Mouse (Mus musculus) cortical plate, adult 2 months (tissue): Measurements from ENCODE around the gene Wdr83. TPM values are rescaled to one million over a fixed set of nuclear protein-coding genes. Genes with fewer than 3 reads are reported as not detected.

ENCODE experiments used
- H3K27ac ChIP-seq: fragments of 200-500 bp; 2 replicates; pipeline ENCODE4 v1.5.1; 2012; ENCODE audit warnings: low read length, control low read depth, inconsistent platforms; ENCODE audit not compliant: insufficient read depth
- H3K4me1 ChIP-seq: fragments of 200-500 bp; 2 replicates; pipeline ENCODE4 v1.6.1; 2011; ENCODE audit warnings: low read length; ENCODE audit not compliant: control insufficient read depth, insufficient read depth
- H3K4me3 ChIP-seq: fragments of 200-500 bp; 2 replicates; pipeline ENCODE4 v1.5.1; 2011; ENCODE audit warnings: mild to moderate bottlenecking, low read length, control low read depth; ENCODE audit not compliant: insufficient read depth
- CTCF ChIP-seq: fragments of 200-500 bp; IDR thresholded peaks from 2 replicates; pipeline ENCODE4 v1.5.1; 2011; ENCODE audit warnings: mild to moderate bottlenecking, control low read depth, low read length; ENCODE audit not compliant: insufficient read depth; ENCODE audit errors: extremely low read depth
- POLR2A ChIP-seq: fragments of 200-500 bp; IDR thresholded peaks from 2 replicates; pipeline ENCODE4 v1.6.1; 2011; ENCODE audit warnings: mild to moderate bottlenecking, low read length, control low read depth; ENCODE audit not compliant: insufficient read depth; ENCODE audit errors: extremely low read depth
- polyA plus RNA-seq: library from polyadenylated mRNA; depleted of rRNA; stranded (reverse); fragments of >200 nt; gene quantifications from 2 replicates; pipeline ENCODE4 v1.2.3, GENCODE M21; 2012; rRNA removed

Wdr83 gene
- polyA plus RNA-seq, 1 experiment, result 54.7 TPM

- H3K4me3 ChIP-seq, result peak overlapping the region; percentile 80
- H3K4me1 ChIP-seq, result peaks cover 10% of the 10 kb centered on the region
- H3K27ac ChIP-seq, result no peak overlapping the region
- no peak for TF ChIP-seq CTCF
- no peak for TF ChIP-seq POLR2A
These were observed 53.6 kb downstream of the Wdr83 start for GRCm38 (mm10) chr8:85027516-85027855.

GRCm38 (mm10) chr8:85026670-85027515, 54.2 kb downstream of the Wdr83 start, which contains the start of gene Trir:
Gene Trir (plus strand): TSS chr8:85026823.
- H3K27ac ChIP-seq, result peak within 1 kb of the TSS; percentile 96
- TF ChIP-seq POLR2A (peak; percentile 94), CTCF (no peak)
- peaks cover 10% of the 10 kb centered on the region for H3K4me1 ChIP-seq
- H3K4me3 ChIP-seq, result peak within 1 kb of the TSS; percentile 96

GRCm38 (mm10) chr8:85025098-85025932, 55.8 kb downstream of the Wdr83 start, which contains the start of gene Asna1:
Gene Asna1 (minus strand): TSS chr8:85025281.
- peak within 1 kb of the TSS; percentile 96 for H3K4me3 ChIP-seq
- peaks cover 10% of the 10 kb centered on the region for H3K4me1 ChIP-seq
- TF ChIP-seq CTCF, result no peak
- TF ChIP-seq POLR2A, result peak; percentile 67; the same call in 1 of the 2 replicates
- peak within 1 kb of the TSS; percentile 58 for H3K27ac ChIP-seq

Other genes with a start within 250 kb of the Wdr83 start
- 26.0 and 31.2 TPM in 2 replicates for gene Gadd45gip1, start 249.8 kb downstream of the Wdr83 start, polyA plus RNA-seq
- gene Rad23a, start 240.6 kb downstream of the Wdr83 start, polyA plus RNA-seq, result 84.7 and 85.9 TPM in 2 replicates
- 437 and 467 TPM in 2 replicates for gene Calr, start 234.4 kb downstream of the Wdr83 start, polyA plus RNA-seq
- 58.7 and 60.4 TPM in 2 replicates for gene Farsa, start 224.3 kb downstream of the Wdr83 start, polyA plus RNA-seq
- gene Syce2, start 209.2 kb downstream of the Wdr83 start, polyA plus RNA-seq, result 3.7 and 4.2 TPM in 2 replicates
- gene Gcdh, start 187.4 kb downstream of the Wdr83 start, polyA plus RNA-seq, result 81.5 and 91.9 TPM in 2 replicates
- gene Klf1, start 179.4 kb downstream of the Wdr83 start, polyA plus RNA-seq, result 0.23 and 0.35 TPM in 2 replicates
- gene Dnase2a, start 172.7 kb downstream of the Wdr83 start, polyA plus RNA-seq, result 6.1 and 6.7 TPM in 2 replicates
- gene Mast1, start 143.9 kb downstream of the Wdr83 start, polyA plus RNA-seq, result 76.0 and 79.7 TPM in 2 replicates
- 6.0 and 6.1 TPM in 2 replicates for gene Rtbdn, start 134.3 kb downstream of the Wdr83 start, polyA plus RNA-seq
- not detected in 2 replicates for gene Gm49661, start 111.9 kb downstream of the Wdr83 start, polyA plus RNA-seq
- 287 TPM in 2 replicates for gene Prdx2, start 111.7 kb downstream of the Wdr83 start, polyA plus RNA-seq
- gene Rnaseh2a, start 111.5 kb downstream of the Wdr83 start, polyA plus RNA-seq, result 37.3 and 37.7 TPM in 2 replicates
- gene Junb, start 102.6 kb downstream of the Wdr83 start, polyA plus RNA-seq, result 57.5 and 81.7 TPM in 2 replicates
- 15.6 and 19.2 TPM in 2 replicates for gene Hook2, start 90.7 kb downstream of the Wdr83 start, polyA plus RNA-seq
- not detected in 2 replicates for gene Best2, start 66.8 kb downstream of the Wdr83 start, polyA plus RNA-seq
- gene Asna1, start 56.0 kb downstream of the Wdr83 start, polyA plus RNA-seq, result 267 and 268 TPM in 2 replicates
- gene Trir, start 54.5 kb downstream of the Wdr83 start, polyA plus RNA-seq, result 118 and 119 TPM in 2 replicates
- gene Tnpo2, start 44.4 kb downstream of the Wdr83 start, polyA plus RNA-seq, result 110 and 112 TPM in 2 replicates
- gene Fbxw9, start 21.3 kb downstream of the Wdr83 start, polyA plus RNA-seq, result 45.1 and 45.8 TPM in 2 replicates
- gene Gm5741, start 13.3 kb downstream of the Wdr83 start, polyA plus RNA-seq, result not detected in 2 replicates
- gene Dhps, start 9.5 kb downstream of the Wdr83 start, polyA plus RNA-seq, result 70.6 and 74.6 TPM in 2 replicates
- 120 and 139 TPM in 2 replicates for gene Wdr83os, start 566 bp downstream of the Wdr83 start, polyA plus RNA-seq
- 49.2 and 50.1 TPM in 2 replicates for gene Man2b1, start 2.0 kb upstream of the Wdr83 start, polyA plus RNA-seq
- gene Zfp791, start 41.8 kb upstream of the Wdr83 start, polyA plus RNA-seq, result 3.7 and 4.2 TPM in 2 replicates
- gene Cks1brt, start 70.6 kb upstream of the Wdr83 start, polyA plus RNA-seq, result not detected in 2 replicates
- not detected in 2 replicates for gene Olfr371, start 144.7 kb upstream of the Wdr83 start, polyA plus RNA-seq
- 39.5 and 43.4 TPM in 2 replicates for gene Orc6, start 218.3 kb upstream of the Wdr83 start, polyA plus RNA-seq
- 81.2 and 84.2 TPM in 2 replicates for gene Vps35, start 218.5 kb upstream of the Wdr83 start, polyA plus RNA-seq